Mouse (Mus musculus): ENCODE data around the gene Stim1.

GRCm38 (mm10) chr7:102415841-102416240 lies 148.2 kb downstream of the Stim1 start:
- no peak for TF ChIP-seq CTCF (conservative IDR thresholded peaks at IDR 0.05; ENCODE audit: low read length)
- peak; percentile 67; the same call in 1 of the 2 replicates for TF ChIP-seq POU5F1 (IDR thresholded peaks at IDR 0.05; ENCODE audit: borderline replicate concordance, low read length)
- peak; percentile 99 for TF ChIP-seq NANOG (IDR thresholded peaks at IDR 0.05; ENCODE audit: borderline replicate concordance, low read length)
